Mouse (Mus musculus): ENCODE measurements around the gene Foxp1. TPM values are rescaled to one million over a fixed set of nuclear protein-coding genes. Genes with fewer than 3 reads are reported as not detected.

Foxp1 gene
- polyA plus RNA-seq, 1 experiment = 162 TPM

GRCm38 (mm10) chr6:99377131-99377530 is 145.4 kb downstream of the Foxp1 start:
- DNase-seq (ENCODE audit: low read depth in 1 of 2, low spot score in 2 of 2) = no peak
- no peaks in the 10 kb centered on the region for H3K36me3 ChIP-seq (ENCODE audit: control insufficient read depth, insufficient read depth, low read length)
- H3K4me3 ChIP-seq (ENCODE audit: extremely low read depth, insufficient read depth, insufficient read length) = no peak overlapping the region
- peak overlapping the region; percentile 36 for H3K27ac ChIP-seq (ENCODE audit: insufficient read depth, low read length)
- H3K27me3 ChIP-seq (ENCODE audit: control insufficient read depth, insufficient read depth, low read length) = no peaks in the 10 kb centered on the region
- H3K4me1 ChIP-seq (ENCODE audit: control insufficient read depth, insufficient read depth, insufficient read length) = peaks cover 36% of the 10 kb centered on the region
- 48% methylated on average over 2 of the region's 2 CpGs for WGBS
- no peak for TF ChIP-seq CTCF (IDR thresholded peaks at IDR 0.05; ENCODE audit: extremely low read depth, insufficient read depth, insufficient read length, insufficient replicate concordance)
- no peak for TF ChIP-seq POLR2A (IDR thresholded peaks at IDR 0.05; ENCODE audit: low read depth, low read length)

- no peak for DNase-seq (ENCODE audit: low read depth in 1 of 2, low spot score in 2 of 2)
- WGBS = 83% methylated on average over 8 of the region's 8 CpGs
- peaks cover 36% of the 10 kb centered on the region for H3K4me1 ChIP-seq (ENCODE audit: control insufficient read depth, insufficient read depth, insufficient read length)
- H3K27me3 ChIP-seq (ENCODE audit: control insufficient read depth, insufficient read depth, low read length) = no peaks in the 10 kb centered on the region
- H3K36me3 ChIP-seq (ENCODE audit: control insufficient read depth, insufficient read depth, low read length) = no peaks in the 10 kb centered on the region
- no peak for TF ChIP-seq POLR2A (IDR thresholded peaks at IDR 0.05; ENCODE audit: low read depth, low read length)
- peak overlapping the region; percentile 78 for H3K27ac ChIP-seq (ENCODE audit: insufficient read depth, low read length)
- H3K4me3 ChIP-seq (ENCODE audit: extremely low read depth, insufficient read depth, insufficient read length) = no peak overlapping the region
These were observed 145.8 kb downstream of the Foxp1 start for GRCm38 (mm10) chr6:99376721-99377120.

GRCm38 (mm10) chr6:99375865-99376264 is 146.7 kb downstream of the Foxp1 start:
- H3K4me3 ChIP-seq (ENCODE audit: extremely low read depth, insufficient read depth, insufficient read length) = peak overlapping the region; percentile 5; the same call in 1 of the 2 replicates
- H3K27me3 ChIP-seq (ENCODE audit: control insufficient read depth, insufficient read depth, low read length) = no peaks in the 10 kb centered on the region
- peak in 1 of 2 experiments; percentile 53 for DNase-seq (ENCODE audit: low read depth in 1 of 2, low spot score in 2 of 2)
- H3K36me3 ChIP-seq (ENCODE audit: control insufficient read depth, insufficient read depth, low read length) = no peaks in the 10 kb centered on the region
- peak overlapping the region; percentile 78 for H3K27ac ChIP-seq (ENCODE audit: insufficient read depth, low read length)
- H3K4me1 ChIP-seq (ENCODE audit: control insufficient read depth, insufficient read depth, insufficient read length) = peaks cover 36% of the 10 kb centered on the region
- 13% methylated on average over 6 of the region's 6 CpGs for WGBS
- TF ChIP-seq CTCF (IDR thresholded peaks at IDR 0.05; ENCODE audit: extremely low read depth, insufficient read depth, insufficient read length, insufficient replicate concordance) = no peak
- TF ChIP-seq POLR2A (IDR thresholded peaks at IDR 0.05; ENCODE audit: low read depth, low read length) = no peak

- Histone ChIP-seq H3K4me1 (ENCODE audit: control insufficient read depth, insufficient read depth, insufficient read length) (peaks cover 36% of the 10 kb centered on the region), H3K27me3 (ENCODE audit: control insufficient read depth, insufficient read depth, low read length) (no peaks in the 10 kb centered on the region), H3K36me3 (ENCODE audit: control insufficient read depth, insufficient read depth, low read length) (no peaks in the 10 kb centered on the region), H3K27ac (ENCODE audit: insufficient read depth, low read length) (peak overlapping the region; percentile 76), H3K4me3 (ENCODE audit: extremely low read depth, insufficient read depth, insufficient read length) (peak overlapping the region; percentile 5; the same call in 1 of the 2 replicates)
- TF ChIP-seq CTCF (IDR thresholded peaks at IDR 0.05; ENCODE audit: extremely low read depth, insufficient read depth, insufficient read length, insufficient replicate concordance) (no peak; the same call in 1 of the 2 replicates), POLR2A (IDR thresholded peaks at IDR 0.05; ENCODE audit: low read depth, low read length) (no peak)
- WGBS = 6% methylated on average over 4 of the region's 4 CpGs
- no peak for DNase-seq (ENCODE audit: low read depth in 1 of 2, low spot score in 2 of 2)
These were observed 147.1 kb downstream of the Foxp1 start for GRCm38 (mm10) chr6:99375376-99375775.

GRCm38 (mm10) chr6:99374448-99375271 is 147.9 kb downstream of the Foxp1 start:
- Histone ChIP-seq H3K4me1 (ENCODE audit: control insufficient read depth, insufficient read depth, insufficient read length) (peaks cover 32% of the 10 kb centered on the region), H3K27me3 (ENCODE audit: control insufficient read depth, insufficient read depth, low read length) (no peaks in the 10 kb centered on the region), H3K4me3 (ENCODE audit: extremely low read depth, insufficient read depth, insufficient read length) (peak overlapping the region; percentile 26; the same call in 1 of the 2 replicates), H3K27ac (ENCODE audit: insufficient read depth, low read length) (peak overlapping the region; percentile 83), H3K36me3 (ENCODE audit: control insufficient read depth, insufficient read depth, low read length) (no peaks in the 10 kb centered on the region)
- 16% methylated on average over 19 of the region's 19 CpGs for WGBS
- TF ChIP-seq POLR2A (IDR thresholded peaks at IDR 0.05; ENCODE audit: low read depth, low read length) (no peak), CTCF (IDR thresholded peaks at IDR 0.05; ENCODE audit: extremely low read depth, insufficient read depth, insufficient read length, insufficient replicate concordance) (no peak)
- peak in 1 of 2 experiments; percentile 27 for DNase-seq (ENCODE audit: low read depth in 1 of 2, low spot score in 2 of 2)

GRCm38 (mm10) chr6:99372427-99372826 is 150.1 kb downstream of the Foxp1 start:
- Histone ChIP-seq H3K27me3 (ENCODE audit: control insufficient read depth, insufficient read depth, low read length) (no peaks in the 10 kb centered on the region), H3K4me1 (ENCODE audit: control insufficient read depth, insufficient read depth, insufficient read length) (peaks cover 20% of the 10 kb centered on the region), H3K36me3 (ENCODE audit: control insufficient read depth, insufficient read depth, low read length) (no peaks in the 10 kb centered on the region), H3K4me3 (ENCODE audit: extremely low read depth, insufficient read depth, insufficient read length) (no peak overlapping the region), H3K27ac (ENCODE audit: insufficient read depth, low read length) (no peak overlapping the region)
- TF ChIP-seq CTCF (IDR thresholded peaks at IDR 0.05; ENCODE audit: extremely low read depth, insufficient read depth, insufficient read length, insufficient replicate concordance) = no peak
- no peak for TF ChIP-seq POLR2A (IDR thresholded peaks at IDR 0.05; ENCODE audit: low read depth, low read length)
- DNase-seq (ENCODE audit: low read depth in 1 of 2, low spot score in 2 of 2) = no peak
- WGBS = 73% methylated on average over 5 of the region's 5 CpGs

- no peaks in the 10 kb centered on the region for H3K27me3 ChIP-seq (ENCODE audit: control insufficient read depth, insufficient read depth, low read length)
- 71% methylated on average over 6 of the region's 6 CpGs for WGBS
- peaks cover 16% of the 10 kb centered on the region; the same call in 1 of the 2 replicates for H3K4me1 ChIP-seq (ENCODE audit: control insufficient read depth, insufficient read depth, insufficient read length)
- no peaks in the 10 kb centered on the region for H3K36me3 ChIP-seq (ENCODE audit: control insufficient read depth, insufficient read depth, low read length)
- DNase-seq (ENCODE audit: low read depth in 1 of 2, low spot score in 2 of 2) = no peak
- no peak overlapping the region for H3K4me3 ChIP-seq (ENCODE audit: extremely low read depth, insufficient read depth, insufficient read length)
- TF ChIP-seq CTCF (IDR thresholded peaks at IDR 0.05; ENCODE audit: extremely low read depth, insufficient read depth, insufficient read length, insufficient replicate concordance) (no peak), POLR2A (IDR thresholded peaks at IDR 0.05; ENCODE audit: low read depth, low read length) (no peak)
- no peak overlapping the region for H3K27ac ChIP-seq (ENCODE audit: insufficient read depth, low read length)
These were observed 150.5 kb downstream of the Foxp1 start for GRCm38 (mm10) chr6:99372016-99372415.
